Mouse (Mus musculus) kidney, adult 2 months (tissue): Measurements from ENCODE around the gene Wwc1.

Source experiments
- CTCF ChIP-seq: fragments of 200-500 bp; conservative IDR thresholded peaks from 2 replicates; pipeline ENCODE4 v1.5.1; 2011; ENCODE audit warnings: low read depth, mild to moderate bottlenecking, control low read depth, low read length, moderate library complexity, mixed read lengths; ENCODE audit not compliant: insufficient read depth, insufficient read length
- POLR2A ChIP-seq: fragments of 200-500 bp; IDR thresholded peaks from one replicate; pipeline ENCODE4 v1.6.1; 2011; ENCODE audit warnings: low read depth, low read length, control low read depth

GRCm38 (mm10) chr11:35979266-35979732, 1.0 kb downstream of the Wwc1 start:
- TF ChIP-seq POLR2A, result no peak
- no peak for TF ChIP-seq CTCF
